Mouse (Mus musculus): ENCODE data around the gene Mei4. TPM values are rescaled to one million over a fixed set of nuclear protein-coding genes. Genes with fewer than 3 reads are reported as not detected.
A peak's percentile ranks its signal among the peaks of the same experiment; 100 is the strongest.

Gene Mei4
- polyA plus RNA-seq, 1 experiment from 2014 or later, result 0.72 TPM

DNA sequence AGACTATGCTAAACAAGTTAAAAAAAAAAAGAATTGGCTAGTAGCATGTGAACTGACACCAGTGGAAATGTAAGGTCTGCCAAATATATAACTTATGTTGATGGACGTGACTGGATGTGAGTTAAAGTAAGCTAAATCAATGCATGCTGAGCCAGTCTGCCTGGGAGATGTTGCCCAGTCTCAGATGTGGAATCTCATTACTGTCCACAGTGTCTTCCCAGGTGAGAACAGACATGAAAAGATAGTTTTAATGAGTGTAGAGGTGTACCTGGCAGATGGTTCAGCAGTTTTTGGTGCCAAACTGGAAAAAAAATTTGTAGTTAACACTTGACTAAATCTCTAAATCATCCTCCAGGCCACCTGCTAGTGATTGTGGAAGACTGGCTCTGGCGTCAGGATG is 94.4 kb downstream of the Mei4 start:
- ATAC-seq, result no peak
- Histone ChIP-seq H3K4me1 (no peaks in the 10 kb centered on the region), H3K9ac (no peak overlapping the region), H3K36me3 (ENCODE audit: poor library complexity, severe bottlenecking) (no peaks in the 10 kb centered on the region), H3K4me3 (no peak overlapping the region), H3K4me2 (no peak overlapping the region), H3K9me3 (replicated peaks) (no peaks in the 10 kb centered on the region), H3K27ac (no peak overlapping the region), H3K27me3 (no peaks in the 10 kb centered on the region)
- WGBS, result 73% methylated on average over 2 of the region's 2 CpGs

DNA sequence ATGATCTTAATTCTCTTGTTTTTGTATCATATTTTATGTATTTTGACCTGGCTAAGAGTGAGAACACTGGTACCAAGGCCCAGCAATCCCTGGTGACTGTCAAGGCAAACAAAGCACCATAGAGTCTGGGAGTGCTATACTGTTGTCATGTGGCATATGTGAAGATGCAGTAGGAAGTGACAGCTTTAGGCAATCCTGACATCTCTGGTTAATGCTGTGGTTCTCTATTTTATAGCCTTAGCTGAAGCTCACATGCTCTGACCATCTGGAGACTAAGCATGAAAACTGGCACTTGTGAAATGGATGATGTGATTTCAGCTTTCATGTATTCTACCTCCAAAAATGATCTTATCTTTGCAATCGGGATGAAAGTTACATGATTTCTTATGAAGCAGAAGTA is 103.3 kb downstream of the Mei4 start:
- Histone ChIP-seq H3K9me3 (replicated peaks) (no peaks in the 10 kb centered on the region), H3K27me3 (no peaks in the 10 kb centered on the region), H3K9ac (no peak overlapping the region), H3K4me1 (no peaks in the 10 kb centered on the region), H3K27ac (no peak overlapping the region), H3K4me3 (no peak overlapping the region), H3K4me2 (no peak overlapping the region), H3K36me3 (ENCODE audit: poor library complexity, severe bottlenecking) (no peaks in the 10 kb centered on the region)
- no peak for ATAC-seq
- WGBS, result 87% methylated on average over 1 of the region's 1 CpGs

DNA sequence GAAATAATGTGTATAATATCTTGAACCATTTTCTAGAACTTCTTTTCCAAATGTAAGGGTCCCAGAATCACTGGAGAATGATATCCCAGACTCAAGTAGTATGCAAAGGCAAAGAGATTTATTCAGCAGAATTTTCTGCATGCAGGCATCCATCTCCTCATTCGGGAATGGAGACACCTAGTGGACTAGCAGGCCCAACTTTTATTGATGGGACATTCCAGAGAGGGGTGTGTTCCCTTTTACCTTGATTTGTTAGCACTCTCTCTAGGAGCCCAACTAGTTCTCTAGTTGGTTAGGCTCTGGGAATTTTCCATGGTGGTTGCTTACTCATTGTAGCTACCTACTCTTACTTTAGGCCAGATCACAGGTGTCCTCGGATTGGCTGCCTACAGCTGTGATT is 105.5 kb downstream of the Mei4 start:
- Histone ChIP-seq H3K4me1 (no peaks in the 10 kb centered on the region), H3K4me2 (no peak overlapping the region), H3K36me3 (ENCODE audit: poor library complexity, severe bottlenecking) (no peaks in the 10 kb centered on the region), H3K4me3 (no peak overlapping the region), H3K9me3 (replicated peaks) (no peaks in the 10 kb centered on the region), H3K27me3 (no peaks in the 10 kb centered on the region), H3K9ac (no peak overlapping the region), H3K27ac (no peak overlapping the region)
- 57% methylated on average over 2 of the region's 2 CpGs for WGBS
- no peak for ATAC-seq

DNA sequence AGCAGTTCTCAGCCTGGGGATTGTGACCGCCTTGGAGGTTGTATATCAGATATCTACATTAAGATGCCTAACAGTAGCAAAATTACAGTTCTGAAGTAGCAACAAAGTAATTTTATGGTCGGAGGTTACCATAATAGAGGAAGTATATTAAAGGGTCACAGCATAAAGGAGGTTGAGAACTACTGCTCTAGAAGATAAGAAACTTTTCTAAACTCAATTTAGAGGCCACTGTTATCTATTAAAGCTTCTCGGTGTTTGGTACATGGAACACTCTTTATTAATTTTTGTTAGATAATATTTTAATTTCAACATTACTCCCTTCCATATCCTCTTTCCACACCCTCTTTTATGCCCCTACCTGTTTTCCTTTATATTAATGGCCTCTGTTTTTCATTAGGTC is 119.0 kb downstream of the Mei4 start:
- no peak for ATAC-seq
- Histone ChIP-seq H3K4me1 (no peaks in the 10 kb centered on the region), H3K36me3 (ENCODE audit: poor library complexity, severe bottlenecking) (no peaks in the 10 kb centered on the region), H3K4me2 (no peak overlapping the region), H3K4me3 (no peak overlapping the region), H3K9me3 (replicated peaks) (no peaks in the 10 kb centered on the region), H3K9ac (no peak overlapping the region), H3K27ac (no peak overlapping the region), H3K27me3 (no peaks in the 10 kb centered on the region)
- 91% methylated on average over 3 of the region's 3 CpGs for WGBS

DNA sequence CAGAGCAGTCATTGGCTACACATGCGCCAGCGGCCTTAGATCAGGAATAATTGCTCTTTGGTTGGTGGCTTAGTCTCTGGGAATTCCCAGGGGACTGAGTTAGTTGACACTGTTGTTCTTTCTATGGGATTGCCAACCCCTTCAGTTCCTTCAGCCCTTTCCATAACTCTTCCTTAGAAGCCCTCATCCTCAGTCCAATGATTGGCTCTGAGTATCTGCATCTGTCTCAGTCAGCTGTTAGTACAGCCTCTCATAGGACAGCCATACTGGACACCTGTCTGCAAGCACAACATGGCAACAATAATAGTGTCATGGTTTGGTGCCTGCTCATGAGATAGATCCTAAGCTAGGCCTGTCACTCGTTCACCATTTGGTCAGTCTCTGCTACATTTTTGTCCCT is 149.5 kb downstream of the Mei4 start:
- WGBS, result 75% methylated on average over 3 of the region's 3 CpGs
- no peak overlapping the region for H3K4me3 ChIP-seq
- H3K9ac ChIP-seq, result no peak overlapping the region
- H3K9me3 ChIP-seq (replicated peaks), result no peaks in the 10 kb centered on the region
- H3K36me3 ChIP-seq (ENCODE audit: poor library complexity, severe bottlenecking), result no peaks in the 10 kb centered on the region
- no peaks in the 10 kb centered on the region for H3K4me1 ChIP-seq
- ATAC-seq, result no peak
- no peaks in the 10 kb centered on the region for H3K27me3 ChIP-seq
- H3K27ac ChIP-seq, result no peak overlapping the region
- H3K4me2 ChIP-seq, result no peak overlapping the region

DNA sequence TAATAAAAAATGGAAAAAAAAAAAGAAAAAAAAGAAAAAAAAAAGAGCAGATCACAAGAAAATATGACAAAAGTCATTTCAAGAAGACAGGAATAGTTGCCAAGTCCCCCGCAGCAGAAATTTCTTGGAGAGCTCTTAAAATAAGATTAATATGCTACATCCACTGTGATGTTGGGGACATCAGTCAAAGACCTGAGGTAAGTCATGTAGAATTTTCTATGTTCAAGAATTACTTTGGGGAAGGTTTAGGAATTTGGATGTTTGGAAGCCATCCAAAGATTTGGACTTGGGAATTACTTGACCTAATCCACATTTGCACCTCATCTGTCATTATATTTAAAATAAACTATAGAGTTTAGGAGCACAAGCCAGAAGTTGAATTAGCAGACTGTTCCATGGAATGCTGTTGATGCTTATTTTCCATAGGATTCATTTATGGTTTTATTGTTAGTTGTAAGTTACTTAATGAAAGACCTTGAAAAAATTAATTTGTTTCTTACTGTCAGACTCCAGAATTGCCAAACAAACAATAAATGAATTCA is 179.1 kb downstream of the Mei4 start:
- no peaks in the 10 kb centered on the region for H3K27me3 ChIP-seq
- 100% methylated on average over 1 of the region's 1 CpGs for WGBS
- no peak for ATAC-seq
- H3K4me2 ChIP-seq, result no peak overlapping the region
- no peak overlapping the region for H3K9ac ChIP-seq
- no peaks in the 10 kb centered on the region for H3K36me3 ChIP-seq (ENCODE audit: poor library complexity, severe bottlenecking)
- H3K27ac ChIP-seq, result no peak overlapping the region
- H3K4me1 ChIP-seq, result no peaks in the 10 kb centered on the region
- H3K9me3 ChIP-seq (replicated peaks), result no peaks in the 10 kb centered on the region
- H3K4me3 ChIP-seq, result no peak overlapping the region

DNA sequence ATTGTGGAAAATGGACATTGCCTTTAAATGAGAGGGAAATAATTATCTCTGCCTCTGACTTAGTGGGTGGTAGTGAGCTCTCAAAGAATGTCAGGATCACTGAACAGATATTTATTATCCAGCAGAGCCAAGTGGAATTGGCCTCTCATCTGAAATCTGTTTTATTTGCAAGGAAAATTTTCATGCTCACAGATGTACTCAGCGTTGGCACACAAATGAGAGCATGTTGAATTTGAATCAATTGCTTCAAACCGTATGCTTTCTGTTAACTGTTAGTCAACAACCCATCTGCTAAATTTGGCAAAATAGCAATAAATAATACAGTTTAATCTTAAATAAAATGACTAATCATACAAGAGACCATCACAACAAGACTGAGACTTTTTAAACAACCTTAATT is 181.0 kb downstream of the Mei4 start:
- ATAC-seq, result peak; percentile 74; the same call in 1 of the 2 replicates
- WGBS, result 81% methylated on average over 2 of the region's 2 CpGs

DNA sequence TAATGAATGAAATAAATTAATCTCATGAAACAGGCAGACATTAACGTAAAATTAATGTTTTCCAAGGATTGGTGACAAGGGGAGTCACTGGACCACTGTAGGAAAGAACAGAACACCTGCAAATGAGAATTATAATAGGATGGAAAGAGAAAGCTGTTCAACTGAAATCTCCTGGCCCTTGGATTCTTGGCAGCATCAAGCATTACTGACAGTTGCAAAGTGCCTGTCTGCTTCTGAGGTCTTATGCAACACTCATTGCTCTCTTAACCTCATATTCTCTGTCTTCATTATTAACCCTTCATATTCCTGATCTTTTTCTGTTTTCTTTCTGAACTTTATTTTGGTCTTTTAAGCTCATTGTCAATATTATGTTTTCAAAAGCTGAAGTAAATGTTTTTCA is 210.4 kb downstream of the Mei4 start:
- Histone ChIP-seq H3K36me3 (ENCODE audit: poor library complexity, severe bottlenecking) (no peaks in the 10 kb centered on the region), H3K27me3 (no peaks in the 10 kb centered on the region), H3K9me3 (replicated peaks) (no peaks in the 10 kb centered on the region), H3K9ac (no peak overlapping the region), H3K4me2 (no peak overlapping the region), H3K4me3 (no peak overlapping the region), H3K4me1 (no peaks in the 10 kb centered on the region), H3K27ac (no peak overlapping the region)
- 73% methylated on average over 1 of the region's 1 CpGs for WGBS
- ATAC-seq, result no peak

More for the DNA sequence above, 181.0 kb downstream of the Mei4 start:
- no peaks in the 10 kb centered on the region for H3K36me3 ChIP-seq (ENCODE audit: poor library complexity, severe bottlenecking)
- no peak overlapping the region for H3K4me2 ChIP-seq
- H3K4me1 ChIP-seq, result no peaks in the 10 kb centered on the region
- no peaks in the 10 kb centered on the region for H3K27me3 ChIP-seq
- H3K4me3 ChIP-seq, result no peak overlapping the region
- no peaks in the 10 kb centered on the region for H3K9me3 ChIP-seq (replicated peaks)
- H3K9ac ChIP-seq, result no peak overlapping the region
- no peak overlapping the region for H3K27ac ChIP-seq

DNA sequence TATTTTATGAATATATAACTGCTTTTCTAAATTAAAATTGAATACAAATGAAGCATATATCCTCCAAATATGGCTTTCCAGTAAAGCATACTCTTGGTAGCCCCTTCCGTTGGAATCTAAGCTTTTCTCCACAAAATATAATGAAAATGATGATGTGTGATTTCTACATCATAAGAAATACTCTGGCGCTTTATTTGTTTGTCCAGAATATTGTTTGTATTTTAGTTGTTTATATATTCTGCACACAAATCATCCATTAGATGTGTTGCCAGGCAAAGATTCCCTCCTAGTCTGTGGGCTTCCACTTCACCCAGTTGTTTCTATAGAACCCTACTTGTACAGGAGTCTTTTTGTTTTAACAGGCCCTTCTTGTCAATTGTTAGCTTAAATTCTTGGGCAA is 211.8 kb downstream of the Mei4 start:
- WGBS, result 95% methylated on average over 2 of the region's 2 CpGs
- no peaks in the 10 kb centered on the region for H3K4me1 ChIP-seq
- H3K9ac ChIP-seq, result no peak overlapping the region
- H3K27ac ChIP-seq, result no peak overlapping the region
- H3K4me3 ChIP-seq, result no peak overlapping the region
- H3K27me3 ChIP-seq, result no peaks in the 10 kb centered on the region
- H3K4me2 ChIP-seq, result no peak overlapping the region
- no peaks in the 10 kb centered on the region for H3K36me3 ChIP-seq (ENCODE audit: poor library complexity, severe bottlenecking)
- H3K9me3 ChIP-seq (replicated peaks), result no peaks in the 10 kb centered on the region
- ATAC-seq, result no peak

DNA sequence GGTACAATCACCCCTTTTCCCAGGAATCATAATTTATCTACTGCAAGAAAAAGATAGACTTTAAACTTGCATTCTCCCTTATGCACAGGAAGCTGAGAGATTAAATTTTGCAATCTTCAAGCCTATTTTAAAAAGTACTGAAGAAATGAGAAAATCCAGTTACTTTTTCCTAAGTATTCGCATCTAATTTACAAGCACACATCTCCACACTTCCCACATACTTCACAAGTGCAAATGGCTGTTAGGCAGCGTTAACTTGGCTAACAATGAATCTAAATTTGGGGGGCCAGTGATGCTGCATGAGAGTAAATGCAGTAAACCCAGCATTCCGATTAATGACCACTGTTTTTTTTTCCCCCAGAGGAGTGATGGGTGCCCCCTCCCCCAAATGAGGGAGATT is 232.9 kb downstream of the Mei4 start:
- Histone ChIP-seq H3K9me3 (replicated peaks) (no peaks in the 10 kb centered on the region), H3K4me2 (no peak overlapping the region), H3K4me1 (no peaks in the 10 kb centered on the region), H3K36me3 (ENCODE audit: poor library complexity, severe bottlenecking) (no peaks in the 10 kb centered on the region), H3K27me3 (no peaks in the 10 kb centered on the region), H3K27ac (no peak overlapping the region), H3K4me3 (no peak overlapping the region), H3K9ac (no peak overlapping the region)
- ATAC-seq, result no peak
- WGBS, result 82% methylated on average over 3 of the region's 3 CpGs

DNA sequence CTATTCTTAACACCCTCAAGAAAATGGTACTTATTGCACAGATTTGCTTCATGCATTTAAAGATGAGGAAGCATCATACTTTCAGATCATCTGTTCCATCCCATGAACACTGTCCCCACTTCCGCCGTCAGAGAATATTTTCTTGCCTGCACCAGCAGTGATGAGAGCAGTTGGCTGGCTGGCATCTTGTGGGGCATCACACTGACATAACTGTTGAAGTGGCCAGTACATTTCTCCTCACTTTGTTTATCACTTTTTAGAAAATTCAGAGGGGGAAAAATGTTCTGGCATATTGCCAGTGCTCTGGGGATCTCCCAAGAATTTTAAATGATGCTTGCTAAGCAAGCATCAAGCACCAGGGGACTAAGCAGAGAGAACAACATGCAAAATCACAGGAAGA is 251.4 kb downstream of the Mei4 start:
- ATAC-seq, result peak; percentile 87
- Histone ChIP-seq H3K27me3 (no peaks in the 10 kb centered on the region), H3K9ac (no peak overlapping the region), H3K9me3 (replicated peaks) (no peaks in the 10 kb centered on the region), H3K4me2 (no peak overlapping the region), H3K36me3 (ENCODE audit: poor library complexity, severe bottlenecking) (no peaks in the 10 kb centered on the region), H3K27ac (no peak overlapping the region), H3K4me1 (no peaks in the 10 kb centered on the region), H3K4me3 (no peak overlapping the region)
- 75% methylated on average over 2 of the region's 2 CpGs for WGBS

DNA sequence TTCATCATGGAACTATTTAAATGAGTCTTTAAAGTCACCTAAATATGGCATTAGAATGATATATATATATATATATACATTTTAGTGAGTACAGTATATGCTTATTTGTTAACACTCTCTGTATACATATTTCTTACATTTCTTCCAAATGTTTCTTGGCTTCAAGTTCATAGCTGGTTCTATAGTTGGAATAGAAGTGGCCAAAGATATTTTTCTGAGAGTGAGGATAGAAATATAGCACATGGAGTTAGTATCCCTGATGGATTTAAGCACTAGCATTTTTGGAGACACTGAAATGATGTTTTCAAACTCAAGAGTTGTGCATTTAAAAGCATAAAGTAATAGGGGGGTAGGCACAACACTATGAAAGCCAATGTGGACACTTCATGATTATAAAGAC is 272.6 kb downstream of the Mei4 start:
- no peak overlapping the region for H3K4me3 ChIP-seq
- no peak overlapping the region for H3K9ac ChIP-seq
- H3K4me2 ChIP-seq, result no peak overlapping the region
- no peaks in the 10 kb centered on the region for H3K36me3 ChIP-seq (ENCODE audit: poor library complexity, severe bottlenecking)
- H3K9me3 ChIP-seq (replicated peaks), result no peaks in the 10 kb centered on the region
- no peak overlapping the region for H3K27ac ChIP-seq
- H3K27me3 ChIP-seq, result no peaks in the 10 kb centered on the region
- H3K4me1 ChIP-seq, result no peaks in the 10 kb centered on the region
- ATAC-seq, result no peak

DNA sequence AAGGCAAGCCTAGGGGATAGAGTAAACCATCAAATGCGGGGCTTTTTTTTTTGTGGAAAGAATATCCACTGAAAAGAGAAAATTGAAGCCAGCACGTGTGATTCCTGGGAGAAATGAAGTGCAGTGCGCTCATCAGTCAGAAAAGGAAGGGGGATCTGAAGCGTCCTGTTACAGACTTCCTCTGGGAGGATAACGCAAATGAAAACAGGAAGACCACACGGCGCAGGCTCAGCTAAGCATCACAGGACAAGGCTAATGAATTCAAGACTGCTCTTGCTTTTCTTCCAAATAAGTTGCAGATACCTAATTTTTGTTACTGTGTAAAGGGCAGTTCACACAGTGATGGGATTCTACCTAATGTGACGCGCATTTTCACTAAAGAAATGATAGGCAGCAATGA is 296.7 kb downstream of the Mei4 start:
- Histone ChIP-seq H3K9me3 (replicated peaks) (no peaks in the 10 kb centered on the region), H3K36me3 (ENCODE audit: poor library complexity, severe bottlenecking) (no peaks in the 10 kb centered on the region), H3K4me1 (no peaks in the 10 kb centered on the region), H3K4me3 (no peak overlapping the region), H3K27ac (no peak overlapping the region), H3K4me2 (no peak overlapping the region), H3K27me3 (no peaks in the 10 kb centered on the region), H3K9ac (no peak overlapping the region)
- WGBS, result 69% methylated on average over 9 of the region's 9 CpGs
- ATAC-seq, result no peak

Data from forebrain, embryonic 13.5 days (tissue).